13 mouse cellular contexts compared by ENCODE assay signal in genomic region chr3:40505451-40506014, GRCm38 (mm10).
"Had no signal": no experiment of that assay in that cellular context is flagged by ENCODE, and none has a peak within 500 bp of the region (broad histone marks: within the 10 kb centered on the region; RNA-seq: fewer than 3 reads in every experiment).

No protein-coding gene starts in this region.

- H3K27ac ChIP-seq: left cerebral cortex, adult 2 months; liver, embryonic 13.5 days; midbrain, embryonic 13.5 days had no signal

- H3K9me3 ChIP-seq: liver, embryonic 13.5 days; midbrain, embryonic 13.5 days had no signal

- H3K4me1 ChIP-seq: liver, embryonic 13.5 days; midbrain, embryonic 13.5 days had no signal

- ATAC-seq: intestine, embryonic 16.5 days; liver, postnatal 0 days; midbrain, embryonic 13.5 days had no signal

- H3K4me2 ChIP-seq: liver, embryonic 13.5 days; midbrain, embryonic 13.5 days had no signal

- H3K27me3 ChIP-seq: liver, embryonic 13.5 days; midbrain, embryonic 13.5 days had no signal

- DNase-seq: kidney, adult 2 months; kidney, postnatal 25 days; liver; liver, embryonic 13.5 days; liver, postnatal 0 days; lung, postnatal 10 days; right cerebral cortex, adult 18-20 months; right cerebral cortex, postnatal 25 days; thymus, adult 2 months; thymus, postnatal 25 days had no signal

- H3K36me3 ChIP-seq: liver, embryonic 13.5 days; midbrain, embryonic 13.5 days had no signal

- H3K4me3 ChIP-seq: left cerebral cortex, adult 2 months; liver, embryonic 13.5 days; midbrain, embryonic 13.5 days had no signal

- H3K9ac ChIP-seq: liver, embryonic 13.5 days; liver, postnatal 0 days; midbrain, embryonic 13.5 days had no signal
